Mouse (Mus musculus): ENCODE measurements around the gene C77080. TPM values are rescaled to one million over a fixed set of nuclear protein-coding genes. Genes with fewer than 3 reads are reported as not detected.

Gene C77080
- polyA plus RNA-seq, 1 experiment from 2014 or later, result 3.6 TPM

DNA sequence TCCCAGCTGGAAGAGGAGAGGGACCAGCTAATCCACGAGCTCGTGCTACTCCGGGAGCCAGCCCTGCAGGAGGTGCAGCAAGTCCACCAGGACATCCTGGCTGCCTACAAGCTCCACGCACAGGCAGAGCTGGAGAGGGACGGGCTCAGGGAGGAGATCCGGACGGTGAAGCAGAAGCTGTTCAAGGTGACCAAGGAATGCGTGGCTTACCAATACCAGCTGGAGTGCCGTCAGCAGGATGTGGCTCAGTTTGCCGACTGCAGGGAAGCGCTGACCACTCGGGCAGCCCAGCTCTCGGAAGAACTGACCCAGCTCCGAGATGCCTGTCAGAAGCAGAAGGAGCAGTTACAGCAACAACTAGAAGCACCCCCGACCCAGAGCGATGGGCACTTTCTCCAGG is 32.5 kb upstream of the C77080 start:
- no peak overlapping the region for H3K4me3 ChIP-seq (ENCODE audit: low read depth, low read length)

DNA sequence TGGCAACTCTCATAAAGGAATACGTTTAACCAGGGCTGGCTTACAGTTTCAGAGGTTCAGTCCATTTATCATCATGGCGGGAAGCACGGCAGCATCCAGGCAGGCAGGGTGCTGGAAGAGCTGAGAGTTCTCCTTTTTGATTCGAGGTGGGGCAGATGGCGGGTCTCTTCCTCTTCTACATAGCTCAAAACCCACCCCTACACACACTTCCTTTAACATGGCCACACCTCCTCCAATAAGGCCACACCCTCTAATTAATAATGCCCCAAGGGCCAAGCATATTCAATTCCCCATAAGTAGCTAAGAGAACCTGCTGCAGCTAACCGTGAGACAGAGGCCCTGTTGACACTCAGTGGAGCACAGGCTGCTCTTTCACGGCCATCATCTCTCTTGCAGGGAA is 31.6 kb upstream of the C77080 start:
- H3K9ac ChIP-seq (ENCODE audit: low read depth, low read length), result no peak overlapping the region
- H3K4me3 ChIP-seq (ENCODE audit: low read depth, low read length), result no peak overlapping the region

More for the DNA sequence above, 32.5 kb upstream of the C77080 start:
- no peaks in the 10 kb centered on the region for H3K9me3 ChIP-seq (ENCODE audit: control insufficient read depth, low read length)
- H3K36me3 ChIP-seq (ENCODE audit: control insufficient read depth, insufficient read depth, low read length), result no peaks in the 10 kb centered on the region
- no peak overlapping the region for H3K4me2 ChIP-seq (replicated peaks; ENCODE audit: low read depth, low read length)
- no peak overlapping the region for H3K9ac ChIP-seq (ENCODE audit: low read depth, low read length)
- ATAC-seq (ENCODE audit: low FRiP score) (no peak), DNase-seq (ENCODE audit: low spot score) (no peak)
- H3K4me1 ChIP-seq (replicated peaks; ENCODE audit: control insufficient read depth, insufficient read depth, low read length), result no peaks in the 10 kb centered on the region
- H3K27me3 ChIP-seq (ENCODE audit: control insufficient read depth, insufficient read depth, low read length), result no peaks in the 10 kb centered on the region
- 31% methylated on average over 16 of the region's 16 CpGs for WGBS
- H3K27ac ChIP-seq (ENCODE audit: low read depth, low read length), result no peak overlapping the region

DNA sequence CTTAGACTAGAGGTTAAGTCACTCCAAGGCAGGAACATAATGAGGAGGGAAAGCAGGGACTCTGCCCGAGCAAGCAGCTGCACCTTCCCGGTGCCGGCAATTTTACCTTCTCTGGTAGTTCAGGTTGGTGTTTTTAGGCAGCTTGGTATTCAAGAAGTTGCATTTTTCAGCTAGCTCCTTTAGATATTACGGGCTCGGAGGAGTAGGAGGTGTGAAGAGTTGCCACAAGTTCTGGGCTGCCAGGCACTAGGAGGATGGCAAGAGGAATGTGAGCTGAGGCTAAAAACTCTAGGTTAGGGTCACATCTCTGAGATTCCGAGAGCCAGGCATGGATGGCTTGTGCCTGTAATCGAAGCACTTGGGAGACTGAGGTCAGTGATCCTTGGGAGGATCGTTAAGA is 28.5 kb upstream of the C77080 start:
- Histone ChIP-seq H3K36me3 (ENCODE audit: control insufficient read depth, insufficient read depth, low read length) (no peaks in the 10 kb centered on the region), H3K4me3 (ENCODE audit: low read depth, low read length) (no peak overlapping the region), H3K9ac (ENCODE audit: low read depth, low read length) (no peak overlapping the region), H3K27ac (ENCODE audit: low read depth, low read length) (no peak overlapping the region), H3K9me3 (ENCODE audit: control insufficient read depth, low read length) (no peaks in the 10 kb centered on the region), H3K4me1 (replicated peaks; ENCODE audit: control insufficient read depth, insufficient read depth, low read length) (peaks cover 7% of the 10 kb centered on the region), H3K27me3 (ENCODE audit: control insufficient read depth, insufficient read depth, low read length) (peaks cover 11% of the 10 kb centered on the region; the same call in 1 of the 2 replicates), H3K4me2 (replicated peaks; ENCODE audit: low read depth, low read length) (no peak overlapping the region)
- WGBS, result 92% methylated on average over 8 of the region's 8 CpGs
- ATAC-seq (ENCODE audit: low FRiP score) (no peak), DNase-seq (ENCODE audit: low spot score) (no peak)

More for the DNA sequence above, 31.6 kb upstream of the C77080 start:
- Histone ChIP-seq H3K9me3 (ENCODE audit: control insufficient read depth, low read length) (no peaks in the 10 kb centered on the region), H3K27ac (ENCODE audit: low read depth, low read length) (no peak overlapping the region), H3K27me3 (ENCODE audit: control insufficient read depth, insufficient read depth, low read length) (no peaks in the 10 kb centered on the region), H3K36me3 (ENCODE audit: control insufficient read depth, insufficient read depth, low read length) (no peaks in the 10 kb centered on the region), H3K4me1 (replicated peaks; ENCODE audit: control insufficient read depth, insufficient read depth, low read length) (no peaks in the 10 kb centered on the region), H3K4me2 (replicated peaks; ENCODE audit: low read depth, low read length) (no peak overlapping the region)
- DNase-seq (ENCODE audit: low spot score), result no peak
- 62% methylated on average over 7 of the region's 7 CpGs for WGBS
- ATAC-seq (ENCODE audit: low FRiP score), result no peak

DNA sequence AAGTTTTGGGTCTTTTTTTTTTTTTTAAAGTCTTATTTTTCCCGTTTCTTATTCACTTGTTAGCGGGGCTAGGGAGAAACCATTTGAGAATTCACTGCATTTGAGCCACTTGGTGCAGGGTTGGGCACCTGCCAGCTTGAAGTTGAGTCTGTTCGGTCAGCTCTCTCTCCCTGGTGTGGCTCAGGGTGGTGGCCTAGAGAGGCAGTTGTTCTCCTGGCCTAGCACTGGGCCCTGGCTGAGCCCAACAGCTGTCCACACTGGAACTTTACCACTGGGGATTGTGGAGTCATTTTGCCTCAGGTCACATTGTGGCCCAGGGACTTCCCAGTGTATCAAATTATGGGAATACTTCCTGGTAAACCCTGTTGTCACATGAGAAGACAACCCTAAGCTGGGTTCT is 26.9 kb upstream of the C77080 start:
- peak overlapping the region; percentile 93; the same call in 1 of the 2 replicates for H3K4me2 ChIP-seq (replicated peaks; ENCODE audit: low read depth, low read length)
- H3K27me3 ChIP-seq (ENCODE audit: control insufficient read depth, insufficient read depth, low read length), result peaks cover 11% of the 10 kb centered on the region; the same call in 1 of the 2 replicates
- no peak overlapping the region for H3K9ac ChIP-seq (ENCODE audit: low read depth, low read length)
- ATAC-seq (ENCODE audit: low FRiP score) (no peak), DNase-seq (ENCODE audit: low spot score) (no peak)
- H3K27ac ChIP-seq (ENCODE audit: low read depth, low read length), result no peak overlapping the region
- 45% methylated on average over 3 of the region's 3 CpGs for WGBS
- peaks cover 7% of the 10 kb centered on the region for H3K4me1 ChIP-seq (replicated peaks; ENCODE audit: control insufficient read depth, insufficient read depth, low read length)
- peak overlapping the region; percentile 47; the same call in 1 of the 2 replicates for H3K4me3 ChIP-seq (ENCODE audit: low read depth, low read length)
- no peaks in the 10 kb centered on the region for H3K9me3 ChIP-seq (ENCODE audit: control insufficient read depth, low read length)
- no peaks in the 10 kb centered on the region for H3K36me3 ChIP-seq (ENCODE audit: control insufficient read depth, insufficient read depth, low read length)

DNA sequence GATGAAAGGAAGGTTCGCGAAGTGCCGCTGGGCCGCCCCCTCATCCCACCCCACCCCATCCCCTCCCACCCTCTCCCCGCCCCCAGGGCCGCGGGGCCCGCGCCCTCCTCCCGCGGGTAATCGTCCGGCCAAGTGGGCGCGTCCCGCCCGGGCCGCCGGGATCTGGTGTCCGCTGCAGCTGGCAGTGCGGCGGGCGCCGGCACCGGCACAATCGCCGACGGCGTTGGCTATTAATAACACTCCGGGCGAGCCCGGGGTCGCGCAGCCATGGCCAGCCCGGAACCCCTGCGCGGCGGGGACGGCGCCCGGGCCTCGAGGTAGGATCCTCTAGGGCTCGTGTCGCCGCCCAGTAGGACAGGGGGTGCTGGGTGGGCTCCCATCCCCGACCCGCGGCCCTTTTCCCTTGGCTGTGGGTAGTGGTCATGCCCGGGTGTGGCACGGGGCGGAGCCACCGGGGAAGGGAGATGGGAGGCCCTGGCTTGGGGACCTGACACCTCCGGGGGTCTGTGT is 26.3 kb upstream of the C77080 start, which contains the start of gene Sync:
Gene Sync, plus strand, starts transcription at position 146 of the 510 bp plus-strand sequence.
- DNase-seq (ENCODE audit: low spot score) (peak; percentile 57), ATAC-seq (ENCODE audit: low FRiP score) (peak; percentile 45)
- H3K4me3 ChIP-seq (ENCODE audit: low read depth, low read length), result peak within 1 kb of the TSS; percentile 47
- peak within 1 kb of the TSS; percentile 93 for H3K4me2 ChIP-seq (replicated peaks; ENCODE audit: low read depth, low read length)
- peak within 1 kb of the TSS; percentile 65 for H3K9ac ChIP-seq (ENCODE audit: low read depth, low read length)
- H3K27ac ChIP-seq (ENCODE audit: low read depth, low read length), result no peak within 1 kb of the TSS
- peaks cover 11% of the 10 kb centered on the region; the same call in 1 of the 2 replicates for H3K27me3 ChIP-seq (ENCODE audit: control insufficient read depth, insufficient read depth, low read length)
- no peaks in the 10 kb centered on the region for H3K9me3 ChIP-seq (ENCODE audit: control insufficient read depth, low read length)
- 1% methylated on average over 33 of the region's 53 CpGs for WGBS
- no peaks in the 10 kb centered on the region for H3K36me3 ChIP-seq (ENCODE audit: control insufficient read depth, insufficient read depth, low read length)
- H3K4me1 ChIP-seq (replicated peaks; ENCODE audit: control insufficient read depth, insufficient read depth, low read length), result peaks cover 7% of the 10 kb centered on the region

DNA sequence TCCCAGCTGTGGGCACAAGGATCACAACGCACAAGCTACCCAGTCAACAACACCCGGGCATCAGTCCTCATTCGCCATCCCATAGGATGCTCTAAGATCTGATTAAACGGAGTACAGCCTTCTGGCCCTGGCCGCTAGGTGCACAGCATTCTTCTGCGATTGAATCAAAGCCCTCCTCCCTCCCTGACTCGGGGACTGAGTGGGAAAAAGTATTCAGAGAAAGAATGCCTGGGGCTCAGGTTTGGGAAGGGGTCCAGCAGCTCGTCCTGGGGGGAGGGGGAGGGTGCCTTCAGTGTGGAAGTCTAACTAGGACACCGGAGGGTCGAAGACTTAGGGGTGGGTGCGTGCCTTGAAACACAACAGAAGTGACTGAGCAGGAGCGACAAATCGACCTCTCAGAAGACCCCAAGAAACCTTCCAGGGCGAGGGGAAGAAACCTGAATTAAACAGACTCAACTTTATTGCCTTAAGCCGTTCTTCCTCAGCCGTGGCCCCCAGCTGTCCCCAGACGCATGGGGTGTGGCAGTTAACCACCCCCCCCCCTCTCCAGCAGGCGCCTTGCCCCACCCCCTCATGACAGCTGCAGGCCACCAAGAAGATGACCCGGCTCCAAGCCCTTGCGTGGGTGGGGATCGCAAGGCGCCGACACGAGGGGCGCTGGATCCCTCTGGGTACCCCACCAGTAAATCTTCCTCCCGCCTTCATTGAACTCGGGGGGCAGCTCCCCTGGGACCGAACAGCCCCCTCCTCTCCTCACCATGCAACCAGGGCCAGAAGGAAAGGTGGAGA is 25.7 kb upstream of the C77080 start:
- 7% methylated on average over 28 of the region's 28 CpGs for WGBS
- peak overlapping the region; percentile 65 for H3K9ac ChIP-seq (ENCODE audit: low read depth, low read length)
- H3K36me3 ChIP-seq (ENCODE audit: control insufficient read depth, insufficient read depth, low read length), result no peaks in the 10 kb centered on the region
- peak overlapping the region; percentile 93 for H3K4me2 ChIP-seq (replicated peaks; ENCODE audit: low read depth, low read length)
- peak overlapping the region; percentile 47 for H3K4me3 ChIP-seq (ENCODE audit: low read depth, low read length)
- H3K27ac ChIP-seq (ENCODE audit: low read depth, low read length), result no peak overlapping the region
- no peaks in the 10 kb centered on the region for H3K9me3 ChIP-seq (ENCODE audit: control insufficient read depth, low read length)
- H3K4me1 ChIP-seq (replicated peaks; ENCODE audit: control insufficient read depth, insufficient read depth, low read length), result peaks cover 7% of the 10 kb centered on the region
- peak; percentile 30; the same call in 1 of the 2 replicates for ATAC-seq (ENCODE audit: low FRiP score)
- H3K27me3 ChIP-seq (ENCODE audit: control insufficient read depth, insufficient read depth, low read length), result peaks cover 11% of the 10 kb centered on the region; the same call in 1 of the 2 replicates
- peak; percentile 51 for DNase-seq (ENCODE audit: low spot score)

DNA sequence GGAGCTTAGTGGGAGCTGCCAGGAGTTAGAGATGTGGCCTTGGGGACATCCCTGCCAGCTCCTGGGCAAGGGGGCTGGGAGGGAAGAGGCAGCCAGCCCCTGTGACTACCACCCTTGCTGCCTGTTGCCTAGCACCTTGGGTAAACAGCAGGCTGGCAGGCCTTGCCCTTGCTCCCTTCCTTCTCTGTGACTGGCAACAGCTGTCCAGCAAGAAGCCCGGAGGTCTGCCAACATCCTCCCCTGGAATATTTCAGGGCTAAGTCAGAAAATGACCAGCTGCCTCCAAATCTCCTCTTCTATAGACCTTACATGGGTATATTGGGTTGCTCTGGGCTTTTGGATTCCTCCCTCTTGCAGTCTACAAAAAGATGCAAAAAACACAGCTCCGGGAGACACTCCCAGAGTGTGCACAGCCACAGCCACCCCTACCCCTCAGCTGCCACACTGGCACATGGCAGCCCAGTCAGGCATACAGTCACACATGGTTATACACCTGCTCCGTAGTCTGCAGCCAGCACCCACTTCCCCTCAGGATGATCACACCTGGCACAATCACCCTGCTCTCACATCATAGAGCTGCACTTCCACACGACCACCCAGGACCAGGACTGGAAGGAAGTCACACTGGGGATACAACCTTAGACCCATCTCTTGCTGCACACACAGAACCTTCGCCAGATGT is 24.9 kb upstream of the C77080 start:
- H3K27ac ChIP-seq (ENCODE audit: low read depth, low read length), result no peak overlapping the region
- H3K27me3 ChIP-seq (ENCODE audit: control insufficient read depth, insufficient read depth, low read length), result peaks cover 11% of the 10 kb centered on the region; the same call in 1 of the 2 replicates
- ATAC-seq (ENCODE audit: low FRiP score) (no peak), DNase-seq (ENCODE audit: low spot score) (no peak)
- H3K4me2 ChIP-seq (replicated peaks; ENCODE audit: low read depth, low read length), result 0 out of 2 replicates have a peak overlapping the region, but pooled peaks have one; percentile 93
- H3K9ac ChIP-seq (ENCODE audit: low read depth, low read length), result no peak overlapping the region
- H3K9me3 ChIP-seq (ENCODE audit: control insufficient read depth, low read length), result no peaks in the 10 kb centered on the region
- H3K36me3 ChIP-seq (ENCODE audit: control insufficient read depth, insufficient read depth, low read length), result no peaks in the 10 kb centered on the region
- H3K4me1 ChIP-seq (replicated peaks; ENCODE audit: control insufficient read depth, insufficient read depth, low read length), result peaks cover 7% of the 10 kb centered on the region
- 64% methylated on average over 5 of the region's 5 CpGs for WGBS
- peak overlapping the region; percentile 47; the same call in 1 of the 2 replicates for H3K4me3 ChIP-seq (ENCODE audit: low read depth, low read length)

DNA sequence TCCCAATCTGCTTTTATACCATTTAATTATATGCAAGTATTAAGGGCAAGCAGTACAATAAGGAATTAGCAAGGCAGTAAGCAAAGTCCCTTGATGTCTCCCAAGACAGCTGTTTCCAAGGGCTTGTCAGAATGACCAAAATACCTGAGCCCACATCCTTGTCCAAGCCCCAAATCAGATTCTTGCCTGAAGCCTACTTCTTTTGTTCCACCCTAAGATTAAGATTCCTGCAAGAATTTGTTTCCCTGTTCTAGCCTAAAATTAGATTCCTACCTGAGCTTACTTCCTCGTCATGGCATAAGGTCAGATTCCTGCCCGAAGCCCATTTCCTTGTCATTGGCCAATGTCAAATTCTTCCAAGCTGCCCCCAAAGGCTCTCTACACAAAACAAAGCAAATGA is 23.5 kb upstream of the C77080 start:
- H3K27ac ChIP-seq (ENCODE audit: low read depth, low read length), result no peak overlapping the region
- 88% methylated on average over 2 of the region's 2 CpGs for WGBS
- ATAC-seq (ENCODE audit: low FRiP score), result no peak

More for the DNA sequence above, 23.5 kb upstream of the C77080 start:
- H3K4me2 ChIP-seq (replicated peaks; ENCODE audit: low read depth, low read length), result no peak overlapping the region
- peaks cover 7% of the 10 kb centered on the region for H3K4me1 ChIP-seq (replicated peaks; ENCODE audit: control insufficient read depth, insufficient read depth, low read length)
- H3K27me3 ChIP-seq (ENCODE audit: control insufficient read depth, insufficient read depth, low read length), result peaks cover 11% of the 10 kb centered on the region; the same call in 1 of the 2 replicates
- H3K9ac ChIP-seq (ENCODE audit: low read depth, low read length), result no peak overlapping the region
- no peaks in the 10 kb centered on the region for H3K36me3 ChIP-seq (ENCODE audit: control insufficient read depth, insufficient read depth, low read length)
- no peaks in the 10 kb centered on the region for H3K9me3 ChIP-seq (ENCODE audit: control insufficient read depth, low read length)
- H3K4me3 ChIP-seq (ENCODE audit: low read depth, low read length), result no peak overlapping the region
- DNase-seq (ENCODE audit: low spot score), result no peak

All from hindbrain, embryonic 11.5 days (tissue).